Mouse (Mus musculus) left cerebral cortex, adult 8-10 months (tissue): ENCODE data around the gene Spcs2. TPM values are rescaled to one million over a fixed set of nuclear protein-coding genes. Genes with fewer than 3 reads are reported as not detected.

ENCODE experiments used
- total RNA-seq, 4 experiments: library from RNA; stranded (reverse); gene quantifications; 2 replicates each; pipeline ENCODE4 v1.2.4; 2022

Spcs2 gene
- total RNA-seq, 4 experiments from 2014 or later = 93.8 to 95.8 (median 95.0) TPM

Other genes starting within 250 kb of the Spcs2 start
- 1 to 10 TPM; 3.8 to 6.5 (median 4.7) TPM for gene Tpbgl, start 236.4 kb downstream of the Spcs2 start, total RNA-seq
- 10 to 100 TPM; 11.9 to 20.5 (median 16.2) TPM for gene Slco2b1, start 152.1 kb downstream of the Spcs2 start, total RNA-seq
- under 1 TPM in 1 of 4 experiments, not detected in 3; 0.46 TPM for gene Olfr520, start 133.2 kb downstream of the Spcs2 start, total RNA-seq
- not detected for gene Olfr521, start 100.0 kb downstream of the Spcs2 start, total RNA-seq
- gene Neu3, start 35.0 kb downstream of the Spcs2 start, total RNA-seq = 1 to 10 TPM; 2.9 to 5.0 (median 4.2) TPM
- gene Xrra1, start 4.3 kb downstream of the Spcs2 start, total RNA-seq = 1 to 10 TPM; 1.2 to 2.2 (median 1.4) TPM
- gene Rnf169, start 117.0 kb upstream of the Spcs2 start, total RNA-seq = 10 to 100 TPM; 49.0 to 54.0 (median 51.9) TPM
- gene Chrdl2, start 142.7 kb upstream of the Spcs2 start, total RNA-seq = under 1 TPM; 0.19 to 0.61 (median 0.48) TPM